Mouse (Mus musculus) cerebellum, adult 2 months (tissue): ENCODE measurements around the gene Dcaf12.

Experiments
- CTCF ChIP-seq: fragments of 200-500 bp; IDR thresholded peaks from 2 replicates; pipeline ENCODE4 v1.5.1; 2011; ENCODE audit warnings: low read depth, mild to moderate bottlenecking, control low read depth, low read length, moderate library complexity, borderline replicate concordance; ENCODE audit not compliant: insufficient read depth
- POLR2A ChIP-seq: fragments of 200-500 bp; IDR thresholded peaks from 2 replicates; pipeline ENCODE4 v1.6.1; 2011; ENCODE audit warnings: low read length, control low read depth, borderline replicate concordance; ENCODE audit not compliant: insufficient read depth

DNA sequence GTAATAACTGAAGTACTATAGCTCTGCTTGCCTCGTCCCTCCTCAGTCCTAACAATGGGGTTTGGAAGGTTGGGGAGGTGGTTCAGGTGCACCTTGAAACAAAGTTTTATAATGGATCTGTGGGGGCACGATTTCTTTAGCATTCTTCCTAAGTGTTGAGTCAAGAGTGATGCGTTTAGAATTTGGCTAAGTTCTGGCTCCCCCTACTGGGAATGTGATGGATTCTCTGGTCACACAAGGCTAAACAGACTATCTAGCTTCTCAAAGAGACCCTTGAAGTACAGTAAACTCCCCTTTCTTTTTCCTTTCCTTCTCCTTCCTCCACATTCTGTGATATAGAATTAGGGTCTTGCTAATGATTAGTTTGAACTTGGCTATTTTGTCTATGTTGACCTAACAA is 28.3 kb downstream of the Dcaf12 start:
- TF ChIP-seq POLR2A (no peak), CTCF (peak; percentile 51; the same call in 1 of the 2 replicates)
